Mouse (Mus musculus) urinary bladder, postnatal 10 days (tissue): ENCODE measurements around the gene Gdap1l1.
"Not testable (repeated sequence)": the region's sequence is repeated elsewhere in the genome, so short reads cannot be mapped to it uniquely, and the experiment has no call there.

Experiments
- DNase-seq: peaks from one replicate; pipeline ENCODE4 v3.0.0; 2022; ENCODE audit warnings: low spot score

Gene Gdap1l1

DNA sequence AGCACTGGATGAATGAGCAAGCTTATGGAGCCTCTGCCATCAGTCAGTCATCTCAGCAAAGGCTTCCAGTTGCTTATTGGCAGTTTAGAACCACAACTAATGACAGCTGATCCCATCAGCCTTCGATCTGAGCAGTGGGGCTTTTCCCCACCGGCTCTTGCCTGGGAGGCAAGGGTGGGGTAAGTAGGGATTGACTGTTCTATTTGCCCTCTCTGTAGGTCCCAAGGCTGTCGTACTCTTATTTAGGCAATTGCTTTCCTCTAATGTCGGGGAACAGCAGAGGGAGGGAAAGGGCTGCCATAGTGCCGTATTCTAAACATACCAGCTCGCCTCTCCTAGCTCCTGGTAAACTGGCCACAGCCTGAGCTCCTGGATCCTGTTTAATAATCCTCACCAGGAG lies 13.7 kb upstream of the Gdap1l1 start, which contains the start of gene Oser1:
Oser1 (minus strand) TSS at position 101 of the 400 bp plus-strand sequence.
- DNase-seq, result no peak

DNA sequence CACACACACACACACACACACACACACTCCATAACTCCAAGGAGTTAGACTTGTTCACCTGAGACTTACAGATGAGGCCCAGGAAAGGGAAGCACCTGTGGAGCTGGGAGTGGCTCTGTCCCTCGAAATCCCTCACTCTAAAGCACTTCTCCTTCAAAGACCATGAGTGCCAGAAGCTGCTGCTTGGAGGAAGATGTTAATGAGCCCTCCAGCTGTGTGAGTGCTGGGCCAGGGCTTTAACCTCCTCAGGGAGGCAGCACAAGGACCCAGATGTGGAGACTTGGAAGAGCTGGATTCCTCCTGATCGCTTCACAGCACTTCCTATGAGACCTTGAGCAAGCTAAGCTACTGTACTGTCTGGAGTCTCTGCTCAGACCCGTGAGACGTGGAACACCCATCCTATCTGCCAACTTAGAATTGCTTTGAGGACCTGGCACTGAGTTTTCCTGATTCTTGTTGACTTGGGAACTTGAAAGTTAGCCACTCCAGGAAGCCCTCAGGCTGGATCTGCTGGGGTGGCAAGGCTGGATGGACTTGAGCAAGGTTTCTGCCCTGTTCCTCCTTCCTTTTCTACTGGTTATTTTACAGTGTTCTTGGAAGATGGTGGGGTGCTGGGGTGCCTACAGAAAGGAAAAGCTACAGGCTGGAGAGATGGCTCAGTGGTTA lies 9.8 kb upstream of the Gdap1l1 start:
- no peak for DNase-seq

DNA sequence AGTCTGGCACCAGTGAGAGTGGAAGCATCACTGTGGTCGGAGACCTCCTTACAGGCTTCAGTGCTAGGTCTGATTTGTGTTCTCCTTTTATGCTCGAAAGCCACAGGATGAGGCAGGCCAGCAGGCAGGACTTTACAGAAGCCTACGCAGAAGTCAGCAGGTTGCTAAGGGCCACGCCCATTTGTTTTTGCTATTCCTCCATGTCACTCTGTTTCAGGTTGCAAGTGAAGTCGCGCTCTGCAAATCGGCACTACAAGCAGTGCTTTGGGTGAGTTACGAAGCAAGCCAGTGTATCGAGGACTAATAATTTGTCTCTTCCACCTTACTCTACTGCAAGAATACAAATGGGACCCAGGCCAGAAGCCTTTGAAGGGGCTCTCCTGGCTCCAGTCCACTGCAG lies 7.0 kb upstream of the Gdap1l1 start:
- no peak for DNase-seq

DNA sequence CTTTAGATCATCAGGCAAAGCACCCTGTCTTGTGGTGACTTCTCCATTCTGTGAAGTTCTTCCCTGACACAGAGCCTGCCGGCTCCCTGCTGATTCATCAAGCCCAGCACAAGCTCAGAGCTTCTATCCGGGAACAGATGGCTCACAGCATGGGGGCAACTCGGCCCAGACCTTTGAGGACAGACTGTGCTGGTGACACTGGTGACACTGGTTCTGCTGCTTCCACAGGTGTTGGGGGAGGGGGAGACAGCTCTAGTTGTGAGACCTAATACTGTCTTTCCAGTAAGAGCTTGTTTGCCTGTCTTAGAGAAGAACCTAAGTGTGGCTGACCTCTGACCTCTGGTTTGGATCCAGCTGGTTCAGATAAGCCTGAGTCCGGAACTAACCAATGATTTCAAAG lies 4.3 kb upstream of the Gdap1l1 start:
- DNase-seq, result no peak

DNA sequence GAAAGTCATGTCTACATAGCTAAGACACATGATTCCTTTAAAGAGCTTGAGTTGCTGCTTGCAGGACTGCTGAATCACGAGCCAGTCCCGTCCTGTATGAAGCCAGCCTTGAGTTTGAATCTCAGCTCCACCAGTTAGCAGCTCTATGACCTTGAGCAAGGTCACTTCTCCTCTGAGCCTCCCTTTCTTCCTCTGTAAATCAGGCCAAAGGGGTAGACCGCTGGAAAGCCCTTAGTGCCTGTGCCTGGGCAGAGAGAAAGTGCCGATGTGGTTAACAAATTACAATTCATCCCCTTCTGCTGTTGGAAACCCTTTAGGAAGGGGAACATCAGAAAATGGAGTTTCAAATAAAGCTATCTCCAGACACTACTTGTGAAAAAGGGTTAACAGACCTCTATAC lies 476 bp upstream of the Gdap1l1 start:
- no peak for DNase-seq

DNA sequence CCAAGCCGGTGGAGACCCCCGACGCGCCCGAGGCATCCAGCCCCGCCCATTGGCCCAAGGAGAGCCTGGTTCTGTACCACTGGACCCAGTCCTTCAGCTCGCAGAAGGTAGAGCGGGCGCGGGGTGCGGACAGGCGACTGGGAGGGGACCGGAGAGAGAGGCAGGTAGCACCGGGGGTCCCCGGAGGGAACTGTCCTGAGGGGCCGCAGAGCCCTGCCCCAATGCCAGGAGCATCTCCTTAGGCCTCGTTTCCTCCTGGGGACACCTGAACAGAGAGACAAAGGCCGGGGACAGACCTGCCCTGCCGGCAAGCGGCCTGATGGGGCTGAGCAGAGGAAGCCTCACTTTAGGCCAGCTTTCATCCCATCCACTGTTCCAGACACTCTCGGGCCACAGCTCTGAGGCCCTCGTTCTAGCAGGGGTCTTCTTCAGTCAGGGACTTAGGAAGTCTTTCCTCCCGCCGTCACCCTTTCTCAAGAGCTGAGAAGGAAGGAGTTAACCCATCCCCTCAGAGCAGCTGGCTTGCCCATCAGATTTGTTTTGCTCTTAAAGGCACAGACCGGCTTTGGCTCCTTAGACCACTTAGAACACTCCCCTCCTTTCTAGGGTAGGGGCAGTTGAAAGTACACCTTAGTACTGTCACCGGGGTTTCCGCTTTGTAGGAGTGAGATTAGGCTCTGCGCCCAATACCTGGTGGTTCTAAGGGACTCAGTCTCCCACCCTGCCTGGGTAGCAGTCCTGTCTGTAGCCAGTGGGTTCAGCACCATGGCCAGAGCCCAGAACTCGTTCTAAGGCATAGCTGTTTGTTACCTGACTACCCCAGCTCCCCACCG lies 559 bp downstream of the Gdap1l1 start:
- DNase-seq, result no peak

DNA sequence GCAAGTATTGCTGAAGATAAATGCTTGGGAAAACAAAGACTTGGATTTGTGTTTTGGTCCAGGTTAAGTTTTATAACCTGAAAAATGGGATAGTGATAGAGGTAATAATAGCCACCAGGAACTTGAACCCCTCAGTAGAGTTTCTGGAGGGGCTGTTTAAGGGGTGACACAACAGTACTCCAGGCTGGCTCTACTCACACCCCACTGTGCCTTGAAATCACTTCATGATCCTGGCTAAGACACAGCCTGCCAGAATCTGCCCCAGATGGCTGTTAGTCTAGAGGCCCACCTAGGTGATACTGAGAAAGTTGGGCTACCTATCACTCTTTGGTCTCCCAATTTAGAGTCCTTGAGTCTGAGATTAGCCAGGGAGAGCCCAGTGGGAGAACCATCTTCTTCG lies 1.2 kb downstream of the Gdap1l1 start:
- DNase-seq, result no peak

DNA sequence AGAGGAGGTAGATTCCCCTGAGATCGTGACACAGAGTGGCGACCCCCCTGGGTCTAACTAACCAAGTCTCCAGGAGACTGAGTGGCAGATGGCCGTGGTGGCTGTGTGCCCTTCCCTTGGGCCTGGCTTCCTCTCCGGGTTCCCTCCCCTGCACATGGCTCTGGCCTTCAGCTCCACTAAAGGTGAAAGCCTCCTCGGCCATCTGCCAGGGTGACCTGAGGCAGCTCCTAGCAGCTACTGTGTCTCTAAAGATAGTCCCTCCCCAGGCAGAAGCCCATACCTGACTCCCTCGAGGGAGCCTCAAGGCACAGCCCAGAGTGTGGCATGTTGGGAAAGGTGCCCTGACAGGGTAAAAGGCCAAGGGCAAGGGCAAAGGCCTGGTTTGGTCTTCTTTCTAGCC lies 5.3 kb downstream of the Gdap1l1 start:
- DNase-seq, result no peak

DNA sequence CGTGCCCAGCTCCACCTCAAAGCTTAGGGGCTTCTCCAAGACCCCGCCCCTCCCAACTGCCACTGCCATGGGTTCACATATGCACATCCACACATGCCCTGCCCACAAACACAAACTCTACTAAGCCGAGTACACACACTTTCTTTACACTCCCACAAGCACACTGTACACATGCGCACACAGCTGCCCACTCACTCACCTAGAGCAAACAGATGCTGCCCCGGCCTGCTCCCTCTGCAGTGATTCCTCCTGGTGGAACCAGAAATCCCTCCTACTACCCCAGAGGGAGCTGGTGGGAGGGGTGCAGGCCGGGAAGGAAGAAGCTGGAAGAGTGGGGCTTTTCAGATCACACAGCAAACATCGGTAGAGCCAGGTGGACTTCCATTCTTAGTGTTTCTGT lies 5.7 kb downstream of the Gdap1l1 start:
- DNase-seq, result no peak

DNA sequence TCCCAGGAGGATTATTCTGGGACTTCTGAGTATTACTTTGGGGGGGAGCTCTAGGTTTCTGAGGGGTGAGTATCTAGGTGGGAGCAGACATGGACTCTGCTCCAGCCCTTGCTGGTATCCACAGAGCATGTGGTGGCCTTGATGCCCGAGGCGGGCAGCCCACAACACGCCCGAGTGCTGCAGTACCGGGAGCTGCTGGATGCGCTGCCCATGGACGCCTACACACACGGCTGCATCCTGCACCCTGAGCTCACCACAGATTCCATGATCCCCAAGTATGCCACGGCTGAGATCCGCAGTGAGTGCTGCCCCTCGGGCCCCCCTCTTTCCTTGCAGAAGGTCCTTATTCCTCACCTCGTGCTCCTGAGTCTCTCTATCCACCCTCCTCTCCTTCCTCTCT lies 9.1 kb downstream of the Gdap1l1 start:
- no peak for DNase-seq

DNA sequence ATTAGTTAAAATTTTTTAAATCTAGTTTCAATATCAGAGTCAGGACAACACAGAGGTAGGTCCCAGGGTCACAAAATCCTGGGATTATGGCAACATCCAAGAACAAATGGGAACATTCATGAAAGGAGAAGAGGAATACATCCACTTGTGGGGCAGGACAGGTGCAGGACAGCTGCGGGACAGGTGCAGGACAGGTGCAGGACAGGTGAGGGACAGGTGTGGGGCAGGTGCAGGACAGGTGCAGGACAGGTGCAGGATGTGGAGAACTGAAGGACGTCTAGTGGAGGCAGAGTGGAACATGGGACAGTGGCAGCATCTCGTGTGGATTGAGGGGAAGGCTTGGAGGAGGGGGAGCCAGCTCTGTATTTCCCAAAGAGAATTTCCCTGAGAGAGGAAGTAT lies 11.0 kb downstream of the Gdap1l1 start:
- no peak for DNase-seq

DNA sequence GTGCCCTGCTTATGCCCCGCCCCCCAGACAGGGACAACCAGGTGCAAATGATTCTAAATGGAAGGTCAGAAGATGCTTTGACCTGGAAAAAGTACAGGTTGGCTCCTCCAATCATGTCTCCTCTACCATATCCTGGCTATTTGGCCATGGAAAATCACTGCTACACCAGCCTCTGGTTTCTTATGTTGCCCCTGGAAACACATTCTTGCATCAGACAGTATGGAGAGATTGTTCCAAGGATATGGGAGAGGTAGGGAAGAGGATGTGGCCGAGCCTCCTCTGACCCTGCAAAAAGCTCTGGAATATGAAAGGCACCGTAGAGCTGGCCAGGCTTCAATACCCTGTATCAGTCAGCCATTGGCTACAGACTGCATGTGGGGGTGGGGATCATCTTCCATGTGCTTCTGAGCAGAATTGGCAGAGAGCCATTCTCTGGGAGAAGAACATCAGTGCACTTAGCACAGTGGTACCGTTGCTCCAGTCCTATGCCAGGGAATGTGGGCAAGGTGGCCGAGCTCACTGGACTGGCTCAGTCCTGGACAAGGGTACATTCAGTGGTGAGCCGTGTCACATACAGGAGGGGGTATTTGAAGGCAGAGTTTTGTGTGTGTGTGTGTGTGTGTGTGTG lies 12.5 kb downstream of the Gdap1l1 start:
- DNase-seq, result no peak

DNA sequence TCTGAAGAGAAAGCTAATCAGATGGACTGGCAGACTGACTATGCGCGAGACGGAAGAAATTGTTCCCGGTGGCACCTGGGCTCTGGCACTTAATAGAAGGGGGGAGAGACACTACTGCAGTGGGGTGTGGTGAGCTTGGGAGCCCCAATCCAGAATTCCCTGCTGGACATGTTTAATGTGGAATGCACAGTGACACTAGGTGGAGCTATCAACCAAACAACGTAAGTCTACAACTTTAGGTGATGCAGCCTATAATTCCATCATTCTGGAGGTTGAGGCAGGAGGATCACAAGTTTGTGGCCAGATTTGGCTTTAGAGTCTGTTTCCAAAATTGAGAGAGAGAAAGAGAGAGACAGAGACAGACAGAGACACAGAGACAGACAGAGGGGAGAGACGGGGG lies 14.5 kb downstream of the Gdap1l1 start:
- no peak for DNase-seq

DNA sequence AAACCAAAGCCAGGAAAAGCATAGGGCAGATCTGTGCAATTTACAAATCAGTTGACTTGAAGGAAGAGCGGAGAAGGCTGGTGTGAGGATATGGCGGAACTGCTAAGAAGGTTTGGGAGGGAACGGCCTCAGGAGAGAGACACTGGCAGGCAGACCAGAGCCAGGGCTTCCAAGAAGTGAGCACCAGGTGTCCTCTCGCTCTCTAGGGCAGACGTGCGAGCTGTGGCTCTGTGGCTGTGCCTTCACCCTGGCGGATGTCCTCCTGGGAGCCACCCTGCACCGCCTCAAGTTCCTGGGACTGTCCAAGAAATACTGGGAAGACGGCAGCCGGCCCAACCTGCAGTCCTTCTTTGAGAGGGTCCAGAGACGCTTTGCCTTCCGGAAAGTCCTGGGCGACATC lies 15.1 kb downstream of the Gdap1l1 start:
- DNase-seq, result no peak

DNA sequence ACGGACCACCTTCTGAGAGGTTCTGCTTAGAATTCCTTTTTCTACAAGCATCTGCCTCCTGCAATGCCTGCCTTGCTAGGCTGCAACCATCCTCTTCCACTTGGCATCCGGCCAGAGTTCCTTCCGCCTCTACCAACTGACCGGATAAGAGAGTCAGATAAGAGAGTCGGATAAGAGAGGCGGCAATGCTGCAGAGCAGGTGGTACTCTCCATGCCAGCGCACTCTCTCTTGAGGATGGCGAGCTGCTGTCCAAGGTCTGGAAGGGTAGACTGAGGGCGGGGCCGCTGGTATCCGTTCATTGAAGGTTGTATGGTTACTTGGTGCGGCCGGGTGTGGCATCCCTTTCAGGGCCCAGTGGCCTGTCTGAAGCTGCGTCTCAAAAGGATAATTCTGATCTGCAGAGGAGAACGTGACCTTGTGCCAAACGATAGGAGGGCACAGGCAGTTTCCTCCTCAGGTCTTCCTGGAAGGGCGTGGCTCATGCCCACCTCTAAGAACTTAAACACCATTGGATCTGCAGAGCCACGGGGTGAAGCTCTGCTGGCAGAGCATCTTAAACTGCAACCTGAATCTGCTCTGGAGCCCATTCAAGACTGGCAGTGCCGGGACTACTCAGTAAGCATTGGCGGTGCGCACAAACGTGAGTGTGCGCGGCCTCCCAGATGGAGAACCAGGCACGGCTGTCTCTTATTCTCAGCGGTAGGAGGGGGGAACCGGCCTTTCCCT lies 20.4 kb downstream of the Gdap1l1 start:
- no peak for DNase-seq

DNA sequence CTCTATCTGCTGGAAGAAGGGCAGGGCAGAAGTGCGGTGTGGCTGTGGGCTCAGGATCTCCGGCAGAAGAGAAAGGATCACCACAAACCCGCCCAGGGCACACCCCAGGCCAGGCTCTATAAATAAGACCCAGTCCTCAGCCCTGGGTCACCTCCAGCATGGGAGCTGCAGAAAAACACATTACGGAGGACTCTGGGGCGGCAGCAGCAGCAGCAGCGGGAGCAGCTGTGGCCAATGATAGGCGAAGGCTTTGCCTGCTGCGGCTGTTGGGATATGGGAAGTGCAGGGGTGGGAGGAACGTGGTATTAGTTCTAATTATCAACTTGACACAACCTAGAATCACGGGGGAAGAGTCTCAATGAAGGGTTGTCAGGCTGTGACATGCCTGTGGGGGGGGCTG lies 21.1 kb downstream of the Gdap1l1 start:
- DNase-seq, result no peak

DNA sequence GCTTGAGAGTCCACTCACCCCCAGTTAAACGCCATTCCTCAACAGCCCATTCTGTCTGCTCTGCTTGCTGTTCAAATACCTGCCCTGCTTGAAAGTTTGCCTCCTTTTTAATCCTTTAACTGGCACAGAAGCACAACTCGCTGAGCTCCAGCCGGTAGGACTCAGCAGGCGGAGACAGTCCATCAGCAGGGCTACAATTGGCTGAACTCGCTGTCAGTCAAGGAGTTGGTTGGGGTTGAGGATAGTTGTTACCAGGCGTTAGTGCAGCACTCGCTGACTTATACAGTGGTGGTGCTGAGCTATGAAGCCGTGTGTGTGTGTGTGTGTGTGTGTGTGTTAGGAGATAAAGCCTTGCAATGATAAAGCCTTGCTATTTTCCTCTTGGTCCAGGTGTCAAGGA lies 22.3 kb downstream of the Gdap1l1 start:
- no peak for DNase-seq

DNA sequence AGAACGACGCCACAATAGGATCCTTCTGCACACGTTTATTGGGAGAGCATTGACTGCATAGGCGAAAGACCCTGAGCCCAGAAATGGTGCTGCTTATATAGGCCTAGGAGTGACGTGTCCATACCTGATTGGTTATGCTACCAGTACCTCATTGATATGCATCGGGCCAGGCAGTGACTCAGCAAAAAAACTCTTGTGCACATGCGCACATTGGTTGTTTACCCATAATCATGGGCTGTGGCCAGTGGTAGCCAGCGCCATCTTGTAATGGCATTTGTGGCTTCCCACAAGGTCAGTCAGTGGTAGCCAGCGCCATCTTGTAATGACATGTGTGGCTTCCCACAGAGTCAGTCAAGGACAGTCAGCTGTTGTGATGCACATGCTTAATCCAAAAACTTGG lies 23.0 kb downstream of the Gdap1l1 start:
- not testable (repeated sequence) for DNase-seq

DNA sequence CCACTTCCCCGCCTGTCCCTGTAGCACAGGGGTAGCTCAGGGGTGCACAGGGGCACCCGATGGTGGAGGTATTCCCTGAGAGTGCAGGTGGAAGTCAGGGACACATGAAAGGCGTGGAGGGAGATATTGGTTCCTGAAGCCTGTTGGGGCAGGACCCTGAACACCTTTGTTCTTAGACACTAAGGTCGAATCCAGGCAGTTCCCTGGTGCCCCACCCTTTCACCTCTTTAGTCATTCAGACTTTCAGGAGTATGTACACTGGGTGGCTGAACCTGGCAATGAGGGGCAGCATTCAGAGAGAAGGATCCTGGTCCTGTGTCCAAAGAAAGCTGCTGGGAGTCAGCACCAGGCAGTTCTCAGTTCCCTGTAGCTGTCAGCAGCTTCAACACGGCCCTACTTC lies 24.1 kb downstream of the Gdap1l1 start:
- DNase-seq, result no peak

DNA sequence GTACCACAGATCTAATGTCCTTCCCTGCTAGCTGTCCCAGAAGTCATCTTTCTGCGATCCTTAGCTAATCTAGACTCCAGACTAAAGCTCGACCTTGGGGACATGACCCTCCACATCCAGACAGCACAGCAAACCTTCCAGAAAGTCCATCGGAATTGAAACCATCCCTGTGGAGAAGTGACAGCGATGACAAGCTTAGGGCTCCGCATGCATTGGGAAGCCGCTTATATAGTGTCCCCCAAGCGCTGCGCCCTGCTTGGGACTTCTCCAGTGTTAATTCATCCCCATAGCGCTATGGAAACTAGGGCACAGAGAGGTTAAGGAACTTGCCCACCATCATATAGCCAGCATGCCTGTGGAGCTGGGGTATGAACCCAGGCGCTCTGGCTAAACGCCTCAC lies 24.5 kb downstream of the Gdap1l1 start:
- DNase-seq, result no peak

DNA sequence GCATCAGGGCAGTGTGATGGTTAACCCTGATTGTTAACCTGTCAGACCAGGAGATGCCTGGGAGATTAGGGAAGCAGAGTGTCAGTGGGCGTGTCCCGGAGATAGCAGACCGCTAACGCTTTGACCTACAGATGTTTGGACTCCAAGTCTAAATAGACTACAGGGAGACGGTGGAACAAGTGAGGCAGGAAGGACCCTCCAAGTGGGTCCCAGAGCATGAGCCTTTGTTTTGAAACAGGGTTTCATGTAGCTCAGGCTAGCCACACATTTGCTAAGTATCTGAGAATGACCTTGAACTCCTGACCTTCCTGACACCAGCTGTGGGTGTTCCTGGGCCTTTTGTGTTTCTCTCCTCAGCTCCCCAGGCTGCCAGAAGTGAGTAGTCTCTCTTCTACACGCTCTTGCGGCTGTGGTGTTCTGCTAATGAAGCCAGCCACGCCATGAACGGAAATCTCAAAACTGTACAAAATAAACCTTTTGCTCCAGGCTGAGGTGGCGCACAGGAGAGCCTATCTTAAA lies 25.0 kb downstream of the Gdap1l1 start:
- DNase-seq, result no peak

DNA sequence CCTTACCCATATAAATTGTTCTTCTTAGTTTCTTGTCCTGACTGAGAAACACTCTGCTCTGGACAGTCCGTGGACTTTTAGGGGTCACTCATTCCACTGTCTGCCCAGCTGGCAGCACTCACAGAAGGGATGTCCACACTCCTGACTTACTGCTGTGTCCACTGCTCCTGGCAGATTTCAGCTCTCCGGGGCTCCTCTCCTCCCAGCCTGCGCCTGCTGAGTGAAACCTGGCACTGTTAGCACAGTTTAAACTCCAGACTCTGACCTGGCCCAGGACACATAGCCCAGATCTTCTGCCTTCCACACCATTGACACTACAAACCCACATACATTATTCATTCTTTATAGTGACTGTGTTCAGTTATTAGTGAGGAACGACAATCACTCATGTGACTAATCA lies 25.7 kb downstream of the Gdap1l1 start:
- no peak for DNase-seq
